Mouse (Mus musculus) embryonic facial prominence, embryonic 14.5 days (tissue): Measurements from ENCODE around the gene Gpr27. TPM values are rescaled to one million over a fixed set of nuclear protein-coding genes. Genes with fewer than 3 reads are reported as not detected.

Experiments
- ATAC-seq: fragments of 200-750 bp; cut with Nextera tagmentation; 2 replicates; pipeline ENCODE4 v1.8.0; 2017; ENCODE audit warnings: low read depth, moderate number of reproducible peaks, moderate TSS enrichment
- DNase-seq: peaks from one replicate; pipeline ENCODE4 v3.0.0-alpha.2; 2015; ENCODE audit warnings: low spot score
- H3K27ac ChIP-seq: fragments of 300-500 bp; sonication (generic); replicated peaks from 2 replicates; pipeline ENCODE4 v1.5.1; 2014; ENCODE audit warnings: low read depth, mild to moderate bottlenecking, low read length, moderate library complexity
- H3K27me3 ChIP-seq: fragments of 300-500 bp; sonication (generic); replicated peaks from 2 replicates; pipeline ENCODE4 v1.6.1; 2014; ENCODE audit warnings: low read length; ENCODE audit not compliant: control insufficient read depth, insufficient read depth
- H3K36me3 ChIP-seq: fragments of 300-500 bp; sonication (generic); 2 replicates; pipeline ENCODE4 v1.6.1; 2014; ENCODE audit warnings: low read length, mixed read lengths; ENCODE audit not compliant: control insufficient read depth, insufficient read depth
- H3K4me1 ChIP-seq: fragments of 300-500 bp; sonication (generic); 2 replicates; pipeline ENCODE4 v1.6.1; 2014; ENCODE audit warnings: antibody characterized with exemption, low read length; ENCODE audit not compliant: control insufficient read depth, insufficient read depth
- H3K4me2 ChIP-seq: fragments of 300-500 bp; sonication (generic); 2 replicates; pipeline ENCODE4 v1.6.1; 2014; ENCODE audit warnings: low read depth, mild to moderate bottlenecking, low read length, moderate library complexity, mixed read lengths
- H3K4me3 ChIP-seq: fragments of 300-500 bp; sonication (generic); 2 replicates; pipeline ENCODE4 v1.5.1; 2014; ENCODE audit warnings: low read depth, mild to moderate bottlenecking, low read length
- H3K9ac ChIP-seq: fragments of 300-500 bp; sonication (generic); 2 replicates; pipeline ENCODE4 v1.6.1; 2014; ENCODE audit warnings: low read depth, mild to moderate bottlenecking, low read length, moderate library complexity, mixed read lengths
- H3K9me3 ChIP-seq: fragments of 300-500 bp; sonication (generic); 2 replicates; pipeline ENCODE4 v1.6.1; 2016; ENCODE audit warnings: low read length; ENCODE audit not compliant: control insufficient read depth
- WGBS: fragments of 180-500 bp; shearing (Covaris S2); extraction: QIAGEN DNeasy Blood & Tissue Kit; methylation state at CpG from one replicate; pipeline ENCODE4 v1.1.7; 2014; 5-methylcytosine and 5-hydroxymethylcytosine counted together
- polyA plus RNA-seq: library from polyadenylated mRNA; unstranded; fragments of >200 nt; fragmentation: Nextera tagmentation; extraction: Ambion mirVana; gene quantifications from 2 replicates; pipeline ENCODE4 v1.2.1, GENCODE M21; 2014

The Gpr27 gene
- polyA plus RNA-seq, 1 experiment from 2014 or later = 7.9 TPM

DNA sequence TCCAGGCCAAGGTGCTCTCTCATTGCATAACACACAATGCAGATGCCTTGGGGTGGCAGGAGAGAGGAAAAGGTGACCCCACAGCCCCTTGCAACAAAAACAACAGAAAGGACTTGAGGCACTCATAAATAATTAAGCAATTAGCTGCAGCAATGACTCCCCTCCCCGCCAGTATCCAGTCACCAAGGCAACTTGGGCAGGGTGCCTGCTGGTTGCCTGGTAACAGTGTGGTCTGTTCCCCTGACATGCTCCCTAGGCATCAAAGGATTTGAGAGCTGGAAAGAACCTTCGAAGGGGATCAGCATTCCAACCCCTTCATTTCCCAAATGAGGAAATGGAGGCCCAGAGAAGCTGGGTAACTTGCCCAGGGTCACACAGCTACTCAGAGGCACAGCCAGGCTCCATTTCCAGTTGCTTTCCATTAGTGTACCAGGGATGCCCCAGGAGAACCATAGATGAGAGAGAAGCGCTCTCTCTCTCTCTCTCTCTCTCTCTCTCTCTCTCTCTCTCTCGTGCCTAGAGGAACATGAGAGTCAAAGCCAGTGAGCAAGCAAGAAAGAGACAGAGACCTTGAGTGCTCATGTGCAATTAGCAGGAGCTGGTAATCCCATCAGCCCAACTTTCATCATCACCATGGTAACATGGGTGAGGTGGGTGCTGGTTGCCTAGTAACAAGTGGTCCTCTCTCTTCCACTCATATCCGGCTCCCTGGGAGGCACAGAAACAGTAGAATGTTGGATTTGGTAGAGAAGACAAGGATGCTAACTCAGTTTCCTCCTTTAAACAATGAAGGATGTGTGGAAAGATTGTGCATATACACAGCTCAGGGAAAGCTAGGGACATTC is 22.8 kb upstream of the Gpr27 start:
- no peaks in the 10 kb centered on the region for H3K9me3 ChIP-seq
- ATAC-seq = peak; percentile 62
- no peak overlapping the region for H3K27ac ChIP-seq
- H3K9ac ChIP-seq = no peak overlapping the region
- no peaks in the 10 kb centered on the region for H3K27me3 ChIP-seq
- H3K4me1 ChIP-seq = peaks cover 10% of the 10 kb centered on the region
- no peak overlapping the region for H3K4me2 ChIP-seq
- H3K4me3 ChIP-seq = no peak overlapping the region
- DNase-seq = peak; percentile 63
- 49% methylated on average over 5 of the region's 5 CpGs for WGBS
- H3K36me3 ChIP-seq = no peaks in the 10 kb centered on the region

GRCm38 (mm10) chr6:99670481-99671119 is 21.9 kb upstream of the Gpr27 start:
- Histone ChIP-seq H3K4me1 (peaks cover 10% of the 10 kb centered on the region), H3K9ac (no peak overlapping the region), H3K4me3 (no peak overlapping the region), H3K27me3 (no peaks in the 10 kb centered on the region), H3K9me3 (no peaks in the 10 kb centered on the region), H3K36me3 (no peaks in the 10 kb centered on the region), H3K27ac (no peak overlapping the region), H3K4me2 (no peak overlapping the region)
- DNase-seq (peak; percentile 79), ATAC-seq (peak; percentile 14; the same call in 1 of the 2 replicates)
- 80% methylated on average over 7 of the region's 7 CpGs for whole genome bisulfite sequencing

DNA sequence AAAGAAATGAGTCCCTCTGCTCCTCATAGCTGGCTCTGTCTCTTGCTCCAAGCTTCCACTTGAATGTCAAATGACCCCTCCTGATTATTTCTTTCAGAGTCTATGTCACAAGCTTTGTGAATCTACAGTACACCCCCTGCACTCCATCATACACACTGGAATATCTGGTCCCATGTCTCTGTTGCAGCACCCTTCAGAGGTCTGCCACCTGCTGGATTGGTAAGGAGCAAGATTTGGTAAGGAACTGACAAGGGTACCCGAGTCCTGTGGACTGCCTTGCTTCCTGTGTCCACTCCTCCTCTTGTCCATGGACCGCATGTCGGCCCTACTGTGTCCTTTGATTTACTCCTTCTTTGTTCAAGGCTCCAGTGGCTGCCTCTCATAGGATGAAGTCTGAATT is 20.7 kb upstream of the Gpr27 start:
- Histone ChIP-seq H3K4me1 (peaks cover 10% of the 10 kb centered on the region), H3K4me3 (no peak overlapping the region), H3K36me3 (no peaks in the 10 kb centered on the region), H3K4me2 (no peak overlapping the region), H3K9me3 (no peaks in the 10 kb centered on the region), H3K27ac (no peak overlapping the region), H3K9ac (no peak overlapping the region), H3K27me3 (no peaks in the 10 kb centered on the region)
- DNase-seq = no peak
- 66% methylated on average over 3 of the region's 3 CpGs for WGBS
- ATAC-seq = no peak

- no peak for DNase-seq
- Histone ChIP-seq H3K27ac (no peak overlapping the region), H3K4me3 (no peak overlapping the region), H3K4me1 (no peaks in the 10 kb centered on the region), H3K9ac (no peak overlapping the region), H3K27me3 (no peaks in the 10 kb centered on the region), H3K4me2 (no peak overlapping the region), H3K36me3 (no peaks in the 10 kb centered on the region), H3K9me3 (no peaks in the 10 kb centered on the region)
- no peak for ATAC-seq
- 74% methylated on average over 4 of the region's 4 CpGs for WGBS
Measured at GRCm38 (mm10) chr6:99674482-99674881, 18.0 kb upstream of the Gpr27 start.

DNA sequence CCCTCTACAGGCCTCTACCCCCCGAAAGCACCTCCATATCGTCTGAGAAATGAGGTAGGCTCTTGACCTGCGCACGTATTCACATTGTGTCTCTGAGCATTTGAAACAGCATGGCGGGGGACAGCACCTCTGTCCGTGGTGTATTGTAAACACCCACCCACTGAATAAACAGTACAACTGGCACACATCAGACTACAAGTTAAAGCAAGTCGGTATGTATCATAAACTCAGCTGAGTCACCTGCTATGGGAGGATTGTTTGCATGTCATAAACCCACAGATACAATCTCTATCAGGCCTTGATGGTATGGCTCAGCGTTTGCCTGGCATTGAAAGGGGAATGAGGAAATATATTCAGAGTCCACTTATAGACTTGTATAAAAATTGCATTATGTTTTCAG is 15.2 kb upstream of the Gpr27 start:
- H3K4me3 ChIP-seq = no peak overlapping the region
- H3K4me2 ChIP-seq = no peak overlapping the region
- no peak overlapping the region for H3K27ac ChIP-seq
- H3K9me3 ChIP-seq = no peaks in the 10 kb centered on the region
- no peak overlapping the region for H3K9ac ChIP-seq
- DNase-seq = no peak
- no peaks in the 10 kb centered on the region for H3K36me3 ChIP-seq
- no peaks in the 10 kb centered on the region for H3K27me3 ChIP-seq
- 81% methylated on average over 8 of the region's 8 CpGs for WGBS
- ATAC-seq = no peak
- no peaks in the 10 kb centered on the region for H3K4me1 ChIP-seq

DNA sequence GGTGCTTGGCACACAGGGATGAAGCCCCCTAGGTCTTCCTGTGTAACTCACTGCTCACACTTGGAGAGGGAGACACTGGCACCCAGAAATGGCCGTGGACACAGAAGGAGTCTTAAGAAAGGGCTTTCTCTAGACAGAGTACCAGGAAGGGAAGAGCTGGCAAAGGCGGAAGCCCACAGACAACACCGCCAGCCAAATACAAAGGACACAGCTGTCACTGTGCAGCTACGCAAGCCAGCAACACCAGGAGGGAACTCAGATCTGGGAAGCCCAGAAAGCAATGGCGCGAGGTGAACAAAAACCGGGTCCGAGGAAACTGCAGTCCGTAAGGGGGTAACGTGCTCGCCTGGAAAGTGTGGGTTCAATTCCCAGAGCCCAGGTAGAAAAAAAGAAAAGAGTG is 14.4 kb upstream of the Gpr27 start:
- Histone ChIP-seq H3K9me3 (no peaks in the 10 kb centered on the region), H3K4me1 (no peaks in the 10 kb centered on the region), H3K4me3 (no peak overlapping the region), H3K36me3 (no peaks in the 10 kb centered on the region), H3K27ac (no peak overlapping the region), H3K9ac (no peak overlapping the region), H3K4me2 (no peak overlapping the region), H3K27me3 (no peaks in the 10 kb centered on the region)
- DNase-seq = no peak
- 87% methylated on average over 11 of the region's 11 CpGs for WGBS
- ATAC-seq = no peak

DNA sequence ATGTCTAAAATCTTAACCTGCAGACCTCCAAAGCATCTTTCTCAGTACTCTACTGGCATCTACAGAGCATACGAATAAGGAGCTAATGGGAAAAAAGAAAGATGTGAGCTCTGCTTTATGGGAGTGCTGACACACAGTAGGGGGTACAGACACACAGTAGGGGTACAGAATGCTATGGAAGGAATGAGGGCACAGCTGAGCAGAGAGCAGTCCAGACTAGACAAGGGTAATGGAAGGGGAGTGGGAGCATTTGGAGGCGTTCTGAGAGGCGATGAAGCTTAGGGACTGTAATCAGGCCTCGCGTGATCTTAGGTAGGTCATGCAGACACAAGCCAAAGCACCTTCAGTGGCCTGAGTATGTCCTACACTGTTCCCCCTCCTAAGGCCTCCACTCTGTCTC is 8.5 kb upstream of the Gpr27 start:
- Histone ChIP-seq H3K4me2 (no peak overlapping the region), H3K4me1 (no peaks in the 10 kb centered on the region), H3K9me3 (no peaks in the 10 kb centered on the region), H3K36me3 (no peaks in the 10 kb centered on the region), H3K27me3 (no peaks in the 10 kb centered on the region), H3K4me3 (no peak overlapping the region), H3K9ac (no peak overlapping the region), H3K27ac (no peak overlapping the region)
- ATAC-seq (no peak), DNase-seq (no peak)
- 90% methylated on average over 5 of the region's 5 CpGs for WGBS

DNA sequence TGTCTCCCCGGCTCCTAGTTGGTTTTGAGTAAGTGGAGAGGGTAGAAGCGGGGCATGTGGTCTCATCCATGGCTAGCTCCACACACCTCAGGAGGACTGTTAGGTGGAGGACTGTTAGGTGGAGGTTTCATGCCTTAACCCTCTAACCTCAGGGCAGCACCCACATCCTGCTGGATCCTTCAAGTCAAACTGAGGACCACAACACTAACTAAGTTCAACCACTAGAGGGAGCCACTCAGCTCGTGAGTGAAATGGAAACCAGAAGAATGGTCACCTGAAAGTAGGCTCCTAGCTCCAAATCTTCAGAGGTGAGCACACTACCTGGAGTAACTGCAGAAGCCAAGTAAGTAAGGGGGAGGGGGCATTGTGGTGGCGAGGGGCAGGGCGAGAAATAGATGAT is 7.6 kb upstream of the Gpr27 start:
- Histone ChIP-seq H3K9ac (no peak overlapping the region), H3K27me3 (no peaks in the 10 kb centered on the region), H3K4me2 (no peak overlapping the region), H3K27ac (no peak overlapping the region), H3K9me3 (no peaks in the 10 kb centered on the region), H3K4me1 (no peaks in the 10 kb centered on the region), H3K36me3 (no peaks in the 10 kb centered on the region), H3K4me3 (no peak overlapping the region)
- ATAC-seq (no peak), DNase-seq (no peak)
- 51% methylated on average over 5 of the region's 5 CpGs for WGBS

DNA sequence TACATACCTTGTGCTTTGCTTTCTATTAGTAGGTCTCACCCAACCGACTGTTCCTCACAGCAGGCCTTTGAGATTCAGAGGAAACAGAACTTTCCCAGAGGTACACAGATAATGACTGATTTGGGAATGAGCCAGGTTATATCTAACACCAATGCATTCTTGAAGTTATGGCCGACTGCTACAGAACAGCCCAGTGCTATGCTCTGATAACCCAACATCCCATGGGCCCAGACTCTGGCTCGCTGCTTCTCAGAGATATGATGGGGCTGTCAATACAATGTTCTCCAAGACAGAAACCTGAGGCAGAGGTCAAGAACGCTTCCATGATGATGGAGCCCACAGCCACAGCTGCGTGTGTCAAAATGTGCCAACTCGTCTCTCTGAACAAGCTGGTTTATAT is 4.0 kb upstream of the Gpr27 start:
- 76% methylated on average over 6 of the region's 6 CpGs for WGBS
- no peak overlapping the region for H3K4me3 ChIP-seq
- no peak overlapping the region for H3K27ac ChIP-seq
- DNase-seq = no peak
- ATAC-seq = no peak
- H3K36me3 ChIP-seq = no peaks in the 10 kb centered on the region
- H3K4me1 ChIP-seq = peaks cover 3% of the 10 kb centered on the region; the same call in 1 of the 2 replicates
- no peaks in the 10 kb centered on the region for H3K9me3 ChIP-seq
- no peak overlapping the region for H3K4me2 ChIP-seq
- H3K9ac ChIP-seq = no peak overlapping the region
- peaks cover 16% of the 10 kb centered on the region for H3K27me3 ChIP-seq
